Mouse (Mus musculus) limb, embryonic 11.5 days (tissue): ENCODE results near the gene Ctnnd2. TPM values are rescaled to one million over a fixed set of nuclear protein-coding genes. Genes with fewer than 3 reads are reported as not detected.

Experiments used
- ATAC-seq: fragments of 200-750 bp; cut with Nextera tagmentation; 2 replicates; pipeline ENCODE4 v1.8.0; 2017; ENCODE audit warnings: low read depth; ENCODE audit not compliant: insufficient number of reproducible peaks, low FRiP score, low TSS enrichment
- DNase-seq: peaks from one replicate; pipeline ENCODE4 v3.0.0-alpha.2; 2015; ENCODE audit warnings: low spot score
- H3K27ac ChIP-seq: fragments of 300-500 bp; sonication (generic); replicated peaks from 2 replicates; pipeline ENCODE4 v1.5.1; 2014; ENCODE audit warnings: low read depth, mild to moderate bottlenecking, low read length
- H3K27me3 ChIP-seq: fragments of 300-500 bp; sonication (generic); 2 replicates; pipeline ENCODE4 v1.6.1; 2014; ENCODE audit warnings: mild to moderate bottlenecking, low read length, mixed read lengths; ENCODE audit not compliant: control insufficient read depth, insufficient read depth
- H3K36me3 ChIP-seq: fragments of 300-500 bp; sonication (generic); 2 replicates; pipeline ENCODE4 v1.6.1; 2014; ENCODE audit warnings: mild to moderate bottlenecking, low read length, moderate library complexity, mixed read lengths; ENCODE audit not compliant: control insufficient read depth, insufficient read depth
- H3K4me1 ChIP-seq: fragments of 300-500 bp; sonication (generic); 2 replicates; pipeline ENCODE4 v1.6.1; 2014; ENCODE audit warnings: low read length, mixed read lengths; ENCODE audit not compliant: control insufficient read depth, insufficient read depth
- H3K4me2 ChIP-seq: fragments of 300-500 bp; sonication (generic); 2 replicates; pipeline ENCODE4 v1.6.1; 2014; ENCODE audit warnings: low read depth, mild to moderate bottlenecking, moderate library complexity; ENCODE audit not compliant: severe bottlenecking
- H3K4me3 ChIP-seq: fragments of 300-500 bp; sonication (generic); 2 replicates; pipeline ENCODE4 v1.5.1; 2014; ENCODE audit warnings: low read depth, low read length
- H3K9ac ChIP-seq: fragments of 300-500 bp; sonication (generic); 2 replicates; pipeline ENCODE4 v1.6.1; 2014; ENCODE audit warnings: mild to moderate bottlenecking, low read length
- H3K9me3 ChIP-seq: fragments of 300-500 bp; sonication (generic); 2 replicates; pipeline ENCODE4 v1.6.1; 2016; ENCODE audit warnings: low read length; ENCODE audit not compliant: control insufficient read depth
- WGBS: fragments of 180-500 bp; shearing (Covaris S2); extraction: QIAGEN DNeasy Blood & Tissue Kit; methylation state at CpG from one replicate; pipeline ENCODE4 v1.1.7; 2014; 5-methylcytosine and 5-hydroxymethylcytosine counted together
- polyA plus RNA-seq: library from polyadenylated mRNA; unstranded; fragments of >200 nt; fragmentation: Nextera tagmentation; extraction: Ambion mirVana; gene quantifications from 2 replicates; pipeline ENCODE4 v1.2.1, GENCODE M21; 2014

The Ctnnd2 gene
- polyA plus RNA-seq, 1 experiment from 2014 or later: 2.5 TPM

DNA sequence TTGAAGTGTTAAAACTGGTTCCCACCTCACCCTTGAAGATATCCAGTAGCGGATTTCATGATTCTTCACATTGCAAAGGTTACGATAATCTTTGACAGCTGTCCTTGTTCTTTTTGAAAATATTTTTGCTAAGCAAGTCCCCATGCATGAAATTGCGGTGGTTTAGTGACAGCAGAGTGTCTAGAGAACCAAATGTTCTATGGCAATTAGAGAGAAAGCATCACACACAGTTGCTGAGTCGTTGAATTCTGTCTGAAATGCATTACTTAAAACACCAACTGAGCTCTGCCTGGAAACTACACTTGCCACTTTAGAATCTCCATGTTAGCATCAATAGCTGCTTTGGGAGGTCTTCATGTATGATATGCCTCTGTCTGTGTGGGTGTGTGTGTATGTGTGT lies 375.9 kb downstream of the Ctnnd2 start:
- WGBS: 88% methylated on average over 4 of the region's 4 CpGs
- ATAC-seq (no peak), DNase-seq (no peak)
- Histone ChIP-seq H3K27me3 (no peaks in the 10 kb centered on the region), H3K36me3 (no peaks in the 10 kb centered on the region), H3K9me3 (no peaks in the 10 kb centered on the region), H3K4me2 (no peak overlapping the region), H3K9ac (no peak overlapping the region), H3K27ac (no peak overlapping the region), H3K4me1 (no peaks in the 10 kb centered on the region), H3K4me3 (no peak overlapping the region)

DNA sequence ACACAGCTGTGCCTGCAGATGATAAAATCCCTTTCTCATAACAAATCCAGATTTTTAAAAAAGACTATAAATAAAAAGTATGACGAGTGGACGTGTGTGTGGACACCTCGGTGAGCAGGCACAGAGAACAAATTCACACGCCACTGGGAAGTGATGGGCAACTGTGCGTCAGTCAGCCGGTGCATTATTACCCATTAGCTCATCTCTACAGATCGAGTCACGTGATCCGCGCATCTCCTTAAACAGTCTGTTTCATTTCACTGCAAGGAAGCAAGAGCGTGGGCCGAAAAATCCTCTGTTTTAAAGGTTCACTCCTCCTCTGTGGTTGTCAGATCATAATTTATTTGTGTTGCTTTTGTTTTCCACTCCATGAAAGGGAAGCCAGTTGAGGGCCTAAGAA lies 378.6 kb downstream of the Ctnnd2 start:
- DNase-seq (no peak), ATAC-seq (no peak)
- Histone ChIP-seq H3K9me3 (no peaks in the 10 kb centered on the region), H3K4me1 (no peaks in the 10 kb centered on the region), H3K4me2 (no peak overlapping the region), H3K4me3 (no peak overlapping the region), H3K9ac (no peak overlapping the region), H3K36me3 (no peaks in the 10 kb centered on the region), H3K27me3 (no peaks in the 10 kb centered on the region), H3K27ac (no peak overlapping the region)
- 90% methylated on average over 12 of the region's 12 CpGs for WGBS

DNA sequence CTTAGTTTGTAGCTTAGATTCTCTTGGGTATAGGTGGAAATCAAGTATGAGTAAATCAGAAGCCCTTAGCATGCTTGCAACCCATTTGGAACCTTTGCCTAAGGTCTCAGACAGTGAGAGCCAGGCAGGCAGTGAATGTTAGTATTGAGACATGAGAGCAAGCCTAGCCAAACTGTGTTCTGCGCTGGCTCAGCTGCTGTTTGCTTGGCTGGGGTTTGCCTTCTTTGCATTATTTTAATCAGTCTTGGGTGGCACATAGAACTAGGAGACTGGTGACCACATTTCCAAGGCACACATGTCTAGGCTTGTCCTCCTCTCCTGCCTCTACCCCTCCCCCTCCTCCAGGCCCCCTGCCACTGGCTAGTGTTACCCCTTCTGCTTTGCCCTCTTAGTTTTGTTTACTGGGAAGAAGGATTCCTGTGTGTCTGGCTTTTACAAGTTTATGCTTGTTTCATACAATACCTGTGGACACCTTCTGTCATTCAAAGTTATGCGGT lies 381.6 kb downstream of the Ctnnd2 start:
- Histone ChIP-seq H3K9me3 (no peaks in the 10 kb centered on the region), H3K4me2 (no peak overlapping the region), H3K4me1 (no peaks in the 10 kb centered on the region), H3K36me3 (no peaks in the 10 kb centered on the region), H3K27ac (no peak overlapping the region), H3K9ac (no peak overlapping the region), H3K4me3 (no peak overlapping the region), H3K27me3 (no peaks in the 10 kb centered on the region)
- 99% methylated on average over 2 of the region's 2 CpGs for WGBS
- ATAC-seq (no peak), DNase-seq (no peak)

DNA sequence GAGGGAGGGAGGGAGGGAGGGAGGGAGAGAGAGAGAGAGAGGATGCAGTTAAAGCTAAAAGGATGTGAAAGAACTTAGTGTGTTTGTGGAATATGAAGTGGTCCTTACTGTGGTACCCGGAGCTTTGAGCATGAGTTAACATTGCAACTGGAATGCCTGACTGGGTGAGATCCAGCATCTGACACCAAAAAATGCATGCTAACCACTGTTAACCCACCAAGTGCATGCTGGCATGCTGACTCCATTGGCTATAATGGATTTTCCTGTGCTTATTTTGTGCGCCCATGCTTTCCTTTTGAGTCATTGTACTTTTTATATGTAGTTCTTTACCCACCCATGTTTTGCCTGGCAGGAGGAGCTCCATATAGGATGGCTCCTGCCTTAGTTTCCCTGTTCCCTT lies 383.4 kb downstream of the Ctnnd2 start:
- Histone ChIP-seq H3K4me2 (no peak overlapping the region), H3K27ac (no peak overlapping the region), H3K9me3 (no peaks in the 10 kb centered on the region), H3K27me3 (no peaks in the 10 kb centered on the region), H3K9ac (no peak overlapping the region), H3K4me3 (no peak overlapping the region), H3K36me3 (no peaks in the 10 kb centered on the region), H3K4me1 (no peaks in the 10 kb centered on the region)
- DNase-seq (no peak), ATAC-seq (no peak)
- 89% methylated on average over 2 of the region's 2 CpGs for WGBS

DNA sequence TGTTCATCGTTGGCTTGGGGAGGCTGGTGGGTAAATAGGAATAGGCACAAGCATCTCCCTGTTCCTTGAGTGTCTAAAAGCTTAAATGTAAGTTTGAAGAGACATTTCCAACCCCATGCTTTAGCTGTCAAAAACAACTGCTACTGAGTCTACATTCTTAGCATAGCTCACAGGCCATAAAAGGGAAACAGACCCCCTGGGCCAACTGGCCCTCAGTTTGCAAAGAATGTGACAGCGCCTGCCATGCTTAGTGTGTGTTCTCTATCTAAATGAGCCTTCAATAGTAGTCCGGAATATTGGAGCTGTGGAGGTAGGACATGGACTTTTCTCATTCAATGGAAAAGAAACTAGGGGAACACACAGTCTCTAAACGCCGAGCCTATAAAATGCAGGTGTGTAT lies 390.0 kb downstream of the Ctnnd2 start:
- H3K9ac ChIP-seq: no peak overlapping the region
- H3K4me2 ChIP-seq: no peak overlapping the region
- no peak overlapping the region for H3K27ac ChIP-seq
- H3K9me3 ChIP-seq: no peaks in the 10 kb centered on the region
- no peak for DNase-seq
- H3K4me1 ChIP-seq: no peaks in the 10 kb centered on the region
- ATAC-seq: no peak
- no peak overlapping the region for H3K4me3 ChIP-seq
- no peaks in the 10 kb centered on the region for H3K36me3 ChIP-seq
- no peaks in the 10 kb centered on the region for H3K27me3 ChIP-seq
- WGBS: 78% methylated on average over 5 of the region's 5 CpGs

DNA sequence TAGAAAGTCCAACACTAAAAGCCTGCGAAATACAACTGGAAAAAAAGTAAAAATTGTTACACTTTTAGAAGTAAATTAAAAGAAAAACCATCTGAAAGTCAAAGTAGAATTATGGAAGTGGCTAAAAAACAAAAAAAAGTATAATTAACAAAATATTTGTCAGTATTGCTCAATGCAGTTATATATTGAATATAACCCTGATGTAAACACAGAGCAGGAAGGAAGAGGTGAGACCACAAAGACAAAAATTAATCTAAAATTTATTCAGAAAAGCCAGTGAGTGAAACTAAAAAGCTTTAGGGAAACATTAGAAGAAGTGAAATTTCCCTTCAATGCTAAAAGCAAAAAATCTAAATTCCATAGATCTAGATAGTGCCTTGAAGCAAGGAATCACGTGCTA lies 392.2 kb downstream of the Ctnnd2 start:
- no peak overlapping the region for H3K9ac ChIP-seq
- 90% methylated on average over 2 of the region's 2 CpGs for WGBS
- no peak for ATAC-seq
- H3K4me1 ChIP-seq: no peaks in the 10 kb centered on the region
- no peaks in the 10 kb centered on the region for H3K27me3 ChIP-seq
- H3K36me3 ChIP-seq: no peaks in the 10 kb centered on the region
- no peaks in the 10 kb centered on the region for H3K9me3 ChIP-seq
- no peak overlapping the region for H3K4me2 ChIP-seq
- no peak overlapping the region for H3K27ac ChIP-seq
- H3K4me3 ChIP-seq: no peak overlapping the region
- DNase-seq: no peak

DNA sequence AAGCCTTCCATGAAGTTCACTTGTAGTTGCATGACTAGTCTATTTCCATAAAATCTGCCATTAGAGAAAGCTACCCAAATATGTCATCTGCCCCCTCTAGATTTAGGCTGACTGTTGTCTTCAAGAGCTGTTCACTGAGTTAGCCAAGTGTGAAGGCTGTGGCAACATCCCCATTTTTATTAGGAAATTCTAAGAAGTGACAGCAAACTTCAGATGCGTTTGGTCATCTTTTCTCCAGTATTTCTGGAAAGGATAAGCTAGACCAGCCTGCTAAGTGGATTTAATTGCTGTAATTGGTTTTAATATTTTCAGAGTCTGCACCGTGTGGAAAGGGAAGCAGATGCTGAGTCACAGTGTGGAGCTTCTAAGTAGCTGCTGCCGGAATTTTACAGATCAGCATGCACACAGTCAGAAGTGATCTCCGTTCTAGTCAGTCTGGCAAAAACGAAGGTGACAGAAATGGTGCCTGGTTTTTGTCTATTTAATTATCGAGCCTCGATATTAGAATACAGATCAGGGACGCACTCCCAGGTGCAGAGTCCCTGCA lies 397.9 kb downstream of the Ctnnd2 start:
- Histone ChIP-seq H3K4me1 (no peaks in the 10 kb centered on the region), H3K9ac (no peak overlapping the region), H3K4me3 (no peak overlapping the region), H3K9me3 (no peaks in the 10 kb centered on the region), H3K36me3 (no peaks in the 10 kb centered on the region), H3K4me2 (no peak overlapping the region), H3K27me3 (no peaks in the 10 kb centered on the region), H3K27ac (no peak overlapping the region)
- WGBS: 74% methylated on average over 8 of the region's 8 CpGs
- no peak for ATAC-seq
- DNase-seq: no peak

DNA sequence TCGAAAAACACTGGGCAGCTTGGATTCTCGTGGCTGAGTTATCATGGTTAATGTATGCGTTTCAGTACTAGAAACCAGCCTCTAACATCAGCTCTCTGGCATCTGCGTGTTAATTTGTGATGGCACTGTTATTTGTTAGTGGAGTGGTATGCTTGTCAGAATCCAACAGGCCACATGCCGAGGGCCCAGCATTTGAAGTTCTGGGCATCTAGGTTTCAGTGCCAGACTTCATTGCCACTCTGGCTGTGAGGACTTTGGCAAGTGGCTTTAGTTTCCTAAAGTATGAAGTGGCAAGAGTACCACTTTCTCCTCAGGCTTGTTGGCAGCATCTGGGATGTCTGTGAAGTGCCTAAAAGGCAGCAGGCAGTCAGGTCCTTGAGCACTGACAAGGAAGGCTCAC lies 415.1 kb downstream of the Ctnnd2 start:
- H3K9me3 ChIP-seq: no peaks in the 10 kb centered on the region
- H3K4me3 ChIP-seq: no peak overlapping the region
- no peaks in the 10 kb centered on the region for H3K36me3 ChIP-seq
- ATAC-seq (no peak), DNase-seq (no peak)
- H3K27ac ChIP-seq: no peak overlapping the region
- H3K27me3 ChIP-seq: no peaks in the 10 kb centered on the region
- WGBS: 86% methylated on average over 5 of the region's 5 CpGs
- H3K9ac ChIP-seq: no peak overlapping the region
- no peak overlapping the region for H3K4me2 ChIP-seq
- no peaks in the 10 kb centered on the region for H3K4me1 ChIP-seq

DNA sequence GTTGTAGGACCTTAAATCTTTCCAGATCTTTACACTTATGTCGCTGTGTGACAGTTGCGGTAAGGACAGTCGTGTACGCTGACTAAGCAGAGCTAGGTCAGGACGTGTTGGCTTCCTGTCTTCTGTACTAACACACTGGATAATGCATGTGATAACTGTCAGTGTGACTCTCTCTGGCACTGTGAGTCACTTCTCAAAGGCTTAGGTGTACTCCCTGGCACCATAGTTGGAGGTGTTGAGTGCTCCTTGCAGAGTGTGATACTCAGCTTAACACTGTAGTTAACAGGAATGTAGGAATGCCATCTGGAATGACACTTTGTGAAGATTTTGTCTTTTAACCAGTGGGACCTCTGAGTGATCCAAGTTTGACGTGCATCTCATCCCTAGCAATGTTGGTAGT lies 418.5 kb downstream of the Ctnnd2 start:
- H3K36me3 ChIP-seq: no peaks in the 10 kb centered on the region
- H3K4me2 ChIP-seq: no peak overlapping the region
- ATAC-seq (no peak), DNase-seq (no peak)
- no peak overlapping the region for H3K4me3 ChIP-seq
- no peaks in the 10 kb centered on the region for H3K4me1 ChIP-seq
- no peaks in the 10 kb centered on the region for H3K27me3 ChIP-seq
- H3K27ac ChIP-seq: no peak overlapping the region
- no peak overlapping the region for H3K9ac ChIP-seq
- 91% methylated on average over 6 of the region's 6 CpGs for WGBS
- H3K9me3 ChIP-seq: no peaks in the 10 kb centered on the region
